Mouse (Mus musculus) forebrain, postnatal 0 days (tissue): ENCODE results near the gene Cog5. TPM values are rescaled to one million over a fixed set of nuclear protein-coding genes. Genes with fewer than 3 reads are reported as not detected.
A peak's percentile ranks its signal among the peaks of the same experiment; 100 is the strongest.

Source experiments
- ATAC-seq: fragments of 200-750 bp; cut with Nextera tagmentation; 2 replicates; pipeline ENCODE4 v1.8.0; 2017; ENCODE audit warnings: mild to moderate bottlenecking, moderate library complexity
- DNase-seq: peaks from one replicate; pipeline ENCODE4 v3.0.0-alpha.2; 2015
- H3K27ac ChIP-seq: fragments of 300-500 bp; sonication (generic); 2 replicates; pipeline ENCODE4 v1.5.1; 2014; ENCODE audit warnings: low read depth, mild to moderate bottlenecking, antibody characterized with exemption, low read length, moderate library complexity, mixed read lengths
- H3K27me3 ChIP-seq: fragments of 300-500 bp; sonication (generic); 2 replicates; pipeline ENCODE4 v1.6.1; 2014; ENCODE audit warnings: mild to moderate bottlenecking, low read length, mixed read lengths; ENCODE audit not compliant: insufficient read depth
- H3K36me3 ChIP-seq: fragments of 300-500 bp; sonication (generic); 2 replicates; pipeline ENCODE4 v1.6.1; 2014; ENCODE audit warnings: mild to moderate bottlenecking, moderate library complexity; ENCODE audit not compliant: insufficient read depth
- H3K4me1 ChIP-seq: fragments of 300-500 bp; sonication (generic); 2 replicates; pipeline ENCODE4 v1.6.1; 2014; ENCODE audit warnings: antibody characterized with exemption; ENCODE audit not compliant: insufficient read depth
- H3K4me2 ChIP-seq: fragments of 300-500 bp; sonication (generic); 2 replicates; pipeline ENCODE4 v1.6.1; 2014; ENCODE audit warnings: low read depth, mild to moderate bottlenecking, moderate library complexity
- H3K4me3 ChIP-seq: fragments of 300-500 bp; sonication (generic); 2 replicates; pipeline ENCODE4 v1.5.1; 2014; ENCODE audit warnings: low read depth, low read length, mixed read lengths
- H3K9ac ChIP-seq: fragments of 300-500 bp; sonication (generic); 2 replicates; pipeline ENCODE4 v1.6.1; 2014; ENCODE audit warnings: mild to moderate bottlenecking
- H3K9me3 ChIP-seq: fragments of 300-500 bp; sonication (generic); 2 replicates; pipeline ENCODE4 v1.6.1; 2016; ENCODE audit warnings: low read length
- CTCF ChIP-seq: sonication (generic); IDR thresholded peaks from 2 replicates; pipeline ENCODE4 v1.5.1; 2016; ENCODE audit warnings: antibody characterized with exemption, control low read depth, low read depth
- WGBS: fragments of 180-500 bp; shearing (Covaris S2); extraction: QIAGEN DNeasy Blood & Tissue Kit; methylation state at CpG from one replicate; pipeline ENCODE4 v1.1.7; 2014; 5-methylcytosine and 5-hydroxymethylcytosine counted together
- polyA plus RNA-seq: library from polyadenylated mRNA; unstranded; fragments of >200 nt; fragmentation: Nextera tagmentation; extraction: Ambion mirVana; gene quantifications from 2 replicates; pipeline ENCODE4 v1.2.1, GENCODE M21; 2015
- total RNA-seq: library from RNA; depleted of rRNA; stranded (reverse); fragments of >200 nt; gene quantifications from 2 replicates; pipeline ENCODE4 v1.2.3, GENCODE M21; 2014

Cog5 gene
- total and polyA plus RNA-seq, 2 experiments from 2014 or later: 17.3 to 47.7 TPM

GRCm38 (mm10) chr12:31890685-31891084 is 236.0 kb downstream of the Cog5 start:
- Histone ChIP-seq H3K4me2 (no peak overlapping the region), H3K36me3 (peaks cover 8% of the 10 kb centered on the region), H3K9ac (no peak overlapping the region), H3K27ac (no peak overlapping the region), H3K4me1 (peaks cover 4% of the 10 kb centered on the region), H3K9me3 (no peaks in the 10 kb centered on the region), H3K4me3 (no peak overlapping the region), H3K27me3 (no peaks in the 10 kb centered on the region)
- no peak for ATAC-seq
- no peak for TF ChIP-seq CTCF
- DNase-seq: no peak
- 55% methylated on average over 6 of the region's 6 CpGs for WGBS

- no peak overlapping the region for H3K27ac ChIP-seq
- H3K27me3 ChIP-seq: no peaks in the 10 kb centered on the region
- DNase-seq: no peak
- H3K36me3 ChIP-seq: no peaks in the 10 kb centered on the region
- no peak overlapping the region for H3K4me2 ChIP-seq
- TF ChIP-seq CTCF: no peak
- ATAC-seq: no peak
- H3K4me1 ChIP-seq: peaks cover 13% of the 10 kb centered on the region
- H3K4me3 ChIP-seq: no peak overlapping the region
- H3K9ac ChIP-seq: no peak overlapping the region
- H3K9me3 ChIP-seq: no peaks in the 10 kb centered on the region
Observed at GRCm38 (mm10) chr12:31892079-31892478, 237.4 kb downstream of the Cog5 start.

- ATAC-seq: no peak
- H3K4me3 ChIP-seq: no peak overlapping the region
- TF ChIP-seq CTCF: no peak
Observed at GRCm38 (mm10) chr12:31892771-31893170, 238.1 kb downstream of the Cog5 start.

DNA sequence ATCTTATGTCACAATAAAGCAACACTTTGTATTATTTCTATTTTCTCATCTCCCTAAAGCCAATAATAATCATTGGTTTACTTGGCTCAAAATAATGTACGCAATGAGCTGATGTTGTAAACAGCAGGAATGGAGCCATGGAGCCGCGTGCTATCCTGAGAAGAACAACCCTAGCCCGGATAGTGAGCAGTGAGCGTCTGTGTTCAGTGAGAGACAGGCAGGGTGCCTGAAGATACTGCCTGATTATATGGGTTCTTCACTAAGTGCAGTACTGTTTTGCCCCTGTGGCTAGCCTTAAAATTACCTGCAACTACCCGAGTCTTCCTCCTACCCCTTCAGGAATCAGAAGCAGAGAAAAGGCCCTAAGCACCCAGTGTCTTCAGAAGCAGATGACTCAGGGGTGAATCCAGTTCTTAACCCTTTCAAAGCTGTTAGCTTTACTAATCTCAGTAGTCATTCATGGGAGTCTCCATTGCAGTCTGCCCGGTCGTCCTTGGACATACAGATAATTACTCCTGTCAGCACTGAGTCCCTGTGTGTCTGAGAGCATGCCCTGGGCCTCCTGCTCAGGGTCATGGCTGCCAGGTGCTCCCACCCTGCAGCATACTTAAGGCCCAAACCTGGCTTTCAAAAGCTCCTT is 240.5 kb downstream of the Cog5 start:
- TF ChIP-seq CTCF: no peak
- no peaks in the 10 kb centered on the region for H3K36me3 ChIP-seq
- DNase-seq (no peak), ATAC-seq (no peak)
- no peak overlapping the region for H3K4me2 ChIP-seq
- no peak overlapping the region for H3K4me3 ChIP-seq
- H3K9ac ChIP-seq: no peak overlapping the region
- no peaks in the 10 kb centered on the region for H3K27me3 ChIP-seq
- WGBS: 30% methylated on average over 8 of the region's 8 CpGs
- H3K27ac ChIP-seq: no peak overlapping the region; the same call in 1 of the 2 replicates
- H3K4me1 ChIP-seq: peaks cover 12% of the 10 kb centered on the region
- no peaks in the 10 kb centered on the region for H3K9me3 ChIP-seq

More at GRCm38 (mm10) chr12:31892771-31893170, 238.1 kb downstream of the Cog5 start:
- 86% methylated on average over 7 of the region's 7 CpGs for WGBS
- H3K27ac ChIP-seq: no peak overlapping the region
- H3K9me3 ChIP-seq: no peaks in the 10 kb centered on the region
- peaks cover 13% of the 10 kb centered on the region for H3K4me1 ChIP-seq
- no peak overlapping the region for H3K4me2 ChIP-seq
- DNase-seq: no peak
- no peak overlapping the region for H3K9ac ChIP-seq
- H3K36me3 ChIP-seq: no peaks in the 10 kb centered on the region
- H3K27me3 ChIP-seq: no peaks in the 10 kb centered on the region

GRCm38 (mm10) chr12:31895888-31896287 is 241.2 kb downstream of the Cog5 start:
- Histone ChIP-seq H3K9ac (no peak overlapping the region), H3K36me3 (no peaks in the 10 kb centered on the region), H3K4me3 (no peak overlapping the region), H3K4me1 (peaks cover 10% of the 10 kb centered on the region), H3K4me2 (no peak overlapping the region), H3K27me3 (no peaks in the 10 kb centered on the region), H3K27ac (no peak overlapping the region; the same call in 1 of the 2 replicates), H3K9me3 (no peaks in the 10 kb centered on the region)
- peak; percentile 82 for ATAC-seq
- WGBS: 10% methylated on average over 2 of the region's 2 CpGs
- DNase-seq: peak; percentile 41
- TF ChIP-seq CTCF: no peak

DNA sequence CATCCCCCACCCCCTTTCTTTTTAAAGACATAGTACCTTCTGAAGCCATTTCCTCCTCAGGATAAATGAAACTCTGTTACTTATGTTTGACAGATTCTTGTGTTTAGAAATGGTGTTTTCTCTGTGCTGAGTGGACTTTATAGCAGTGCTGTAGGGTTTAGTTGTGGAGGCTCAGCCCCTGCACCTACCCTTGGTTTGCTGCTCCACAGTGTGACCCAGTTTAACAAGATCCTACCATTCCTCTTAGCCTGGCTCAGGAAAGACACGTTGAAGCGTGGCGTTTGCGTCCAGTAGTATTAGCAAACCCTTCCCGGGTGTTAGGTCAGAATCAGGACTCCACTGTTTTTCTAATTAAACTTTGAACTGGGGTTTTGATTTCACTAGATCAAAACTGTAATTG is 241.6 kb downstream of the Cog5 start:
- no peak overlapping the region for H3K9ac ChIP-seq
- DNase-seq (no peak), ATAC-seq (0 out of 2 replicates have a peak, but pooled peaks have one; percentile 14)
- no peaks in the 10 kb centered on the region for H3K9me3 ChIP-seq
- no peak overlapping the region for H3K4me3 ChIP-seq
- peak overlapping the region; percentile 30; the same call in 1 of the 2 replicates for H3K27ac ChIP-seq
- no peaks in the 10 kb centered on the region for H3K27me3 ChIP-seq
- peaks cover 10% of the 10 kb centered on the region for H3K4me1 ChIP-seq
- TF ChIP-seq CTCF: no peak
- no peaks in the 10 kb centered on the region for H3K36me3 ChIP-seq
- 20% methylated on average over 5 of the region's 5 CpGs for WGBS
- no peak overlapping the region for H3K4me2 ChIP-seq

DNA sequence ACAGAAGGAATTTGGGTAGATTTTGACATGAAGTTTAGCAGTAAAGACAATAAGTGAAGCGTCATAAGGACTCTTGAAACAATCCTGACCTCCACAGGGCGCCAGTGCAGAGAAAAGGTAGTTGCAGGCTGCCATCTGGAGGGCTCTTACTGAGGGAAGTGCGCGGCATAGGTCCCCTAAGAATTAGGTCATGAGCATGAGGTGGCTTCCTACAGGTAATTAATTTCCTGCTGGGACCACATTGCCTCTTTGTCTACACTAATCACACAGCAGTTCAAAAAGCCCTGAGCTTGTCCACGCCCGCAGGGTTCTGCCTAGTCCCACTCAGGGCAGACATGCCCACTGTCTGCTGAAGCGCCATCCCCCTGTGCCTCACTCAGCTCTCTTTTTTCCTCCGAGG is 242.3 kb downstream of the Cog5 start:
- H3K4me2 ChIP-seq: no peak overlapping the region
- no peaks in the 10 kb centered on the region for H3K27me3 ChIP-seq
- 25% methylated on average over 8 of the region's 8 CpGs for WGBS
- H3K36me3 ChIP-seq: no peaks in the 10 kb centered on the region
- H3K9ac ChIP-seq: no peak overlapping the region
- ATAC-seq: peak; percentile 60
- no peak overlapping the region for H3K27ac ChIP-seq
- peaks cover 10% of the 10 kb centered on the region for H3K4me1 ChIP-seq
- peak; percentile 48 for DNase-seq
- H3K4me3 ChIP-seq: no peak overlapping the region
- peak; percentile 47 for TF ChIP-seq CTCF
- H3K9me3 ChIP-seq: no peaks in the 10 kb centered on the region
